Mouse (Mus musculus): ENCODE measurements around the gene Macf1.

DNA sequence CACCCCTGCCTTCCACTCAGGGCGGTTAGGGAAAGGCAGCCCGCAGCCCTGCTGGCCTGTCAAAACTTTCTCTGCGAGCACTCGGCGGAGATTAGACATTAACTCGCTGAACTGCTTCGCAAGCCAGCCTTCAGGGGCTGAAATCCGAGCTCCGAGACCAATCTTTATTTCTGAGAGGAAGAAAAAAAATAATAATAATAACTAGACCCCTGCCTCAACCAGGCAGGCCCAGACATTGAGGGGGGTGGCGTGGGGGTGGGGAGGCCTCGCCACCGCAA lies 20.5 kb downstream of the Macf1 start:
- TF ChIP-seq CTCF (IDR thresholded peaks at IDR 0.05; ENCODE audit: extremely low read depth, insufficient read depth, insufficient read length, insufficient replicate concordance) (no peak), POLR2A (IDR thresholded peaks at IDR 0.05; ENCODE audit: low read depth, low read length) (no peak)
